Mouse (Mus musculus) kidney, adult 2 months (tissue): Measurements from ENCODE around the gene Csad. TPM values are rescaled to one million over a fixed set of nuclear protein-coding genes. Genes with fewer than 3 reads are reported as not detected.

Experiments
- DNase-seq: peaks from one replicate; pipeline ENCODE4 v3.0.0; 2021
- H3K27ac ChIP-seq: fragments of 200-500 bp; 2 replicates; pipeline ENCODE4 v1.5.1; 2012; ENCODE audit warnings: low read depth, low read length, control low read depth, inconsistent platforms; ENCODE audit not compliant: insufficient read depth
- H3K27me3 ChIP-seq: fragments of 200-500 bp; replicated peaks from 2 replicates; pipeline ENCODE4 v1.6.1; 2012; ENCODE audit warnings: mild to moderate bottlenecking, moderate library complexity, low read length, inconsistent platforms; ENCODE audit not compliant: control insufficient read depth, insufficient read depth
- H3K36me3 ChIP-seq: fragments of 200-500 bp; 2 replicates; pipeline ENCODE4 v1.6.1; 2012; ENCODE audit warnings: mild to moderate bottlenecking, moderate library complexity, low read length, inconsistent platforms; ENCODE audit not compliant: control insufficient read depth, insufficient read depth
- H3K4me1 ChIP-seq: fragments of 200-500 bp; 2 replicates; pipeline ENCODE4 v1.6.1; 2011; ENCODE audit warnings: low read length; ENCODE audit not compliant: control insufficient read depth, insufficient read depth
- H3K4me3 ChIP-seq: fragments of 200-500 bp; 2 replicates; pipeline ENCODE4 v1.5.1; 2011; ENCODE audit warnings: mild to moderate bottlenecking, low read depth, low read length, control low read depth; ENCODE audit not compliant: insufficient read depth
- CTCF ChIP-seq: fragments of 200-500 bp; conservative IDR thresholded peaks from 2 replicates; pipeline ENCODE4 v1.5.1; 2011; ENCODE audit warnings: low read depth, mild to moderate bottlenecking, control low read depth, low read length, moderate library complexity, mixed read lengths; ENCODE audit not compliant: insufficient read depth, insufficient read length
- POLR2A ChIP-seq: fragments of 200-500 bp; IDR thresholded peaks from one replicate; pipeline ENCODE4 v1.6.1; 2011; ENCODE audit warnings: low read depth, low read length, control low read depth
- WGBS: fragments of 180-500 bp; shearing (Covaris S2); methylation state at CpG from one replicate; pipeline ENCODE4 v1.1.7; 2018; 5-methylcytosine and 5-hydroxymethylcytosine counted together
- polyA plus RNA-seq: library from polyadenylated mRNA; depleted of rRNA; stranded (reverse); fragments of >200 nt; gene quantifications from 2 replicates; pipeline ENCODE4 v1.2.3, GENCODE M21; 2012

Gene Csad
- polyA plus RNA-seq, 1 experiment: 216 TPM

GRCm38 (mm10) chr15:102146882-102147281, 57.6 kb downstream of the Csad start:
- Histone ChIP-seq H3K4me1 (peaks cover 13% of the 10 kb centered on the region), H3K4me3 (no peak overlapping the region), H3K27ac (no peak overlapping the region), H3K27me3 (no peaks in the 10 kb centered on the region), H3K36me3 (no peaks in the 10 kb centered on the region)
- 3% methylated on average over 1 of the region's 1 CpGs for WGBS
- peak; percentile 67 for DNase-seq
- TF ChIP-seq POLR2A: no peak
- peak; percentile 74 for TF ChIP-seq CTCF

- WGBS: 90% methylated on average over 5 of the region's 5 CpGs
Observed at GRCm38 (mm10) chr15:102146089-102146488, 58.4 kb downstream of the Csad start.

GRCm38 (mm10) chr15:102145330-102145729, 59.2 kb downstream of the Csad start:
- TF ChIP-seq CTCF (no peak), POLR2A (no peak)
- Histone ChIP-seq H3K36me3 (no peaks in the 10 kb centered on the region), H3K4me3 (no peak overlapping the region), H3K27ac (no peak overlapping the region), H3K27me3 (no peaks in the 10 kb centered on the region), H3K4me1 (peaks cover 6% of the 10 kb centered on the region)
- DNase-seq: no peak
- 73% methylated on average over 10 of the region's 10 CpGs for WGBS

More at GRCm38 (mm10) chr15:102146089-102146488, 58.4 kb downstream of the Csad start:
- Histone ChIP-seq H3K36me3 (no peaks in the 10 kb centered on the region), H3K4me3 (no peak overlapping the region), H3K4me1 (peaks cover 13% of the 10 kb centered on the region), H3K27ac (no peak overlapping the region), H3K27me3 (no peaks in the 10 kb centered on the region)
- no peak for DNase-seq
- no peak for TF ChIP-seq CTCF
- TF ChIP-seq POLR2A: no peak

- DNase-seq: no peak
- Histone ChIP-seq H3K27me3 (no peaks in the 10 kb centered on the region), H3K4me1 (0 out of 2 replicates have a peak, but pooled peaks cover under 1% of the 10 kb centered on the region), H3K36me3 (no peaks in the 10 kb centered on the region), H3K27ac (no peak overlapping the region), H3K4me3 (no peak overlapping the region)
- no peak for TF ChIP-seq POLR2A
- TF ChIP-seq CTCF: no peak
- WGBS: 39% methylated on average over 19 of the region's 19 CpGs
Observed at GRCm38 (mm10) chr15:102144726-102145125, 59.8 kb downstream of the Csad start.

GRCm38 (mm10) chr15:102144274-102144711, 60.2 kb downstream of the Csad start, which contains the start of gene Igfbp6:
Igfbp6 (plus strand) TSS chr15:102144362.
- Histone ChIP-seq H3K4me3 (no peak within 1 kb of the TSS), H3K36me3 (no peaks in the 10 kb centered on the region), H3K4me1 (no peaks in the 10 kb centered on the region), H3K27me3 (no peaks in the 10 kb centered on the region), H3K27ac (no peak within 1 kb of the TSS)
- WGBS: 35% methylated on average over 22 of the region's 22 CpGs
- DNase-seq: no peak
- TF ChIP-seq POLR2A (no peak), CTCF (no peak)

GRCm38 (mm10) chr15:102142914-102143912, 61.3 kb downstream of the Csad start:
- TF ChIP-seq POLR2A: no peak
- no peak for TF ChIP-seq CTCF
- no peaks in the 10 kb centered on the region for H3K4me1 ChIP-seq
- WGBS: 69% methylated on average over 23 of the region's 23 CpGs
- H3K36me3 ChIP-seq: no peaks in the 10 kb centered on the region
- DNase-seq: no peak
- H3K27ac ChIP-seq: no peak overlapping the region
- no peak overlapping the region for H3K4me3 ChIP-seq
- no peaks in the 10 kb centered on the region for H3K27me3 ChIP-seq

- Histone ChIP-seq H3K4me1 (0 out of 2 replicates have a peak, but pooled peaks cover 3% of the 10 kb centered on the region), H3K4me3 (no peak overlapping the region), H3K27ac (no peak overlapping the region), H3K27me3 (no peaks in the 10 kb centered on the region), H3K36me3 (no peaks in the 10 kb centered on the region)
- TF ChIP-seq CTCF (no peak), POLR2A (no peak)
- no peak for DNase-seq
- WGBS: 92% methylated on average over 5 of the region's 5 CpGs
Observed at GRCm38 (mm10) chr15:102141120-102141519, 63.4 kb downstream of the Csad start.
